Comparison of ENCODE assay signal across 7 mouse cellular contexts in genomic region chr6:89360709-89361417, GRCm38 (mm10). TPM values are rescaled to one million over a fixed set of nuclear protein-coding genes. Genes with fewer than 3 reads are reported as not detected.
A peak's percentile ranks its signal among the peaks of the same experiment; 100 is the strongest.
DNase-seq lines count a peak whose midpoint lies in the region; ATAC-seq and TF ChIP-seq lines count a peak whose summit lies in the region.

No protein-coding gene starts in this region.

- no peaks in the 10 kb centered on the region for H3K36me3 ChIP-seq in spleen, adult 2 months (ENCODE audit: control insufficient read depth, insufficient read depth, low read length)
- peaks cover 17% of the 10 kb centered on the region for H3K36me3 ChIP-seq in forebrain, embryonic 12.5 days (replicated peaks)
- peaks cover 3% of the 10 kb centered on the region; the same call in 1 of the 2 replicates for H3K36me3 ChIP-seq in liver, embryonic 11.5 days (ENCODE audit: control insufficient read depth, insufficient read depth, low read length)
- H3K36me3 ChIP-seq in stomach, postnatal 0 days (ENCODE audit: control insufficient read depth, insufficient read depth, low read length), result 0 out of 2 replicates have a peak, but pooled peaks cover 3% of the 10 kb centered on the region

- TF ChIP-seq CTCF in spleen, adult 2 months (IDR thresholded peaks at IDR 0.05; ENCODE audit: extremely low read depth, insufficient read depth, insufficient read length, insufficient replicate concordance), result no peak
- TF ChIP-seq CTCF in stomach, postnatal 0 days (IDR thresholded peaks at IDR 0.05; ENCODE audit: low read depth), result peak; percentile 18; the same call in 1 of the 2 replicates

- no peak overlapping the region for H3K27ac ChIP-seq in spleen, adult 2 months (ENCODE audit: insufficient read depth, low read length)
- peak overlapping the region; percentile 84 for H3K27ac ChIP-seq in forebrain, embryonic 12.5 days
- H3K27ac ChIP-seq in liver, embryonic 11.5 days (ENCODE audit: low read depth, low read length), result no peak overlapping the region
- no peak overlapping the region for H3K27ac ChIP-seq in stomach, postnatal 0 days (replicated peaks)

- DNase-seq in spleen, adult 2 months (ENCODE audit: low read depth in 1 of 2, low spot score in 2 of 2), result no peak
- no peak for DNase-seq in spleen, adult 18-20 months
- DNase-seq in liver, embryonic 11.5 days (ENCODE audit: low spot score), result no peak
- peak; percentile 21 for DNase-seq in stomach, postnatal 0 days (ENCODE audit: low spot score)
- no peak for DNase-seq in B cell, adult 2 months
- DNase-seq in yolk sac, embryonic 10.5 days (ENCODE audit: low spot score), result no peak

- H3K9me3 ChIP-seq in forebrain, embryonic 12.5 days, result no peaks in the 10 kb centered on the region
- H3K9me3 ChIP-seq in liver, embryonic 11.5 days (ENCODE audit: control insufficient read depth, low read length), result no peaks in the 10 kb centered on the region
- no peaks in the 10 kb centered on the region for H3K9me3 ChIP-seq in stomach, postnatal 0 days (ENCODE audit: control insufficient read depth, low read length)

- H3K9ac ChIP-seq in forebrain, embryonic 12.5 days, result peak overlapping the region; percentile 99
- peak overlapping the region; percentile 84 for H3K9ac ChIP-seq in liver, embryonic 11.5 days (ENCODE audit: low read depth, low read length)
- peak overlapping the region; percentile 93 for H3K9ac ChIP-seq in stomach, postnatal 0 days (ENCODE audit: low read length)

- no peak for TF ChIP-seq POLR2A in spleen, adult 2 months (IDR thresholded peaks at IDR 0.05; ENCODE audit: low read depth, low read length)

- peak overlapping the region; percentile 77 for H3K4me2 ChIP-seq in forebrain, embryonic 12.5 days
- H3K4me2 ChIP-seq in liver, embryonic 11.5 days, result peak overlapping the region; percentile 87
- H3K4me2 ChIP-seq in stomach, postnatal 0 days (replicated peaks; ENCODE audit: low read depth), result peak overlapping the region; percentile 93

- no peak for ATAC-seq in forebrain, embryonic 12.5 days (ENCODE audit: low FRiP score)
- peak; percentile 6; the same call in 1 of the 2 replicates for ATAC-seq in liver, embryonic 11.5 days (replicated peaks; ENCODE audit: low FRiP score)
- no peak for ATAC-seq in stomach, postnatal 0 days (ENCODE audit: low FRiP score, low TSS enrichment)

- H3K27me3 ChIP-seq in spleen, adult 2 months (ENCODE audit: control insufficient read depth, insufficient read depth, low read length), result peaks cover 15% of the 10 kb centered on the region
- peaks cover 19% of the 10 kb centered on the region for H3K27me3 ChIP-seq in forebrain, embryonic 12.5 days
- peaks cover 9% of the 10 kb centered on the region; the same call in 1 of the 2 replicates for H3K27me3 ChIP-seq in liver, embryonic 11.5 days (replicated peaks; ENCODE audit: control insufficient read depth, insufficient read depth, low read length)
- no peaks in the 10 kb centered on the region for H3K27me3 ChIP-seq in stomach, postnatal 0 days (ENCODE audit: control insufficient read depth, insufficient read depth, low read length)

- TF ChIP-seq EP300 in stomach, postnatal 0 days (optimal IDR thresholded peaks at IDR 0.05), result no peak

- H3K4me3 ChIP-seq in spleen, adult 2 months (ENCODE audit: extremely low read depth, insufficient read depth, insufficient read length), result peak overlapping the region; percentile 61; the same call in 1 of the 2 replicates
- H3K4me3 ChIP-seq in forebrain, embryonic 12.5 days (replicated peaks), result peak overlapping the region; percentile 88
- peak overlapping the region; percentile 63 for H3K4me3 ChIP-seq in liver, embryonic 11.5 days (ENCODE audit: low read depth, low read length)
- H3K4me3 ChIP-seq in stomach, postnatal 0 days (ENCODE audit: low read depth, low read length), result peak overlapping the region; percentile 79

- WGBS in spleen, adult 2 months, result 76% methylated on average over 8 of the region's 8 CpGs
- 48% methylated on average over 8 of the region's 8 CpGs for WGBS in forebrain, embryonic 12.5 days
- 53% methylated on average over 8 of the region's 8 CpGs for WGBS in liver, embryonic 11.5 days
- WGBS in stomach, postnatal 0 days, result 43% methylated on average over 8 of the region's 8 CpGs

- peaks cover 18% of the 10 kb centered on the region for H3K4me1 ChIP-seq in spleen, adult 2 months (ENCODE audit: control insufficient read depth, insufficient read depth, insufficient read length)
- H3K4me1 ChIP-seq in forebrain, embryonic 12.5 days, result peaks cover 65% of the 10 kb centered on the region
- peaks cover 31% of the 10 kb centered on the region for H3K4me1 ChIP-seq in liver, embryonic 11.5 days (replicated peaks; ENCODE audit: control insufficient read depth, insufficient read depth, low read length)
- peaks cover 6% of the 10 kb centered on the region for H3K4me1 ChIP-seq in stomach, postnatal 0 days (replicated peaks; ENCODE audit: control insufficient read depth, insufficient read depth)

RNA-seq across cellular contexts. Expression of gene Plxna1, which starts 1.6 kb away (rescaled TPM):
- polyA plus RNA-seq in spleen, adult 2 months (2012; rRNA removed), result 23.8 and 27.2 TPM in 2 replicates
- 52.3 and 56.8 TPM in 2 replicates for polyA plus RNA-seq in forebrain, embryonic 12.5 days (2016; fragmentation: Nextera tagmentation; extraction: Ambion mirVana)
- 7.5 and 7.7 TPM in 2 replicates for polyA plus RNA-seq in liver, embryonic 11.5 days (2014; fragmentation: Nextera tagmentation; extraction: Ambion mirVana)
- 10.3 and 11.5 TPM in 2 replicates for polyA plus RNA-seq in stomach, postnatal 0 days (2015; fragmentation: Nextera tagmentation; extraction: Ambion mirVana)
